Mouse (Mus musculus): Measurements from ENCODE around the gene Krt90. TPM values are rescaled to one million over a fixed set of nuclear protein-coding genes. Genes with fewer than 3 reads are reported as not detected.
"Not testable (repeated sequence)": the region's sequence is repeated elsewhere in the genome, so short reads cannot be mapped to it uniquely, and the experiment has no call there.

Krt90 gene
- polyA plus RNA-seq, 1 experiment from 2014 or later = not detected

DNA sequence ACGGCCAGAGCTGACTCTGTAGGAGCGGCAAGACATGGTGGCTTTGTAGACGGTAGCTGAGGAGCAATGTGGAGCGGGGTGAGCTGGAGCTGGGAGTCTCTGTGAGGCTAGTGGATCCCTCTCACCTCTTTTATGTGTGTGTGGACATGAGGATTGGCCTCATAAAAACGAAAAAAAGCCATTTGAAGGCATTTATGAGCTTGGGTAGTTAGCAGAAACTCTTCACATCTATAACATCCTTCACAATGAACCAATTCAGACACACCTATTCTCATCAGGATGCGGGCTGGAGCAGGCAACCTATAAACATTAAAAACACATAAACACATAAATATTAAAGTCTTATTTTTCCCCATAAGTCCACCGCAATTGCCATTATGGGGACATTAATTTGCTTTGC, 30.0 kb downstream of the Krt90 start, which contains the start of gene Krt84:
Gene Krt84, minus strand, starts transcription at position 101 of the 400 bp plus-strand sequence.
- H3K9me3 ChIP-seq (ENCODE audit: control insufficient read depth, low read length) = no peaks in the 10 kb centered on the region
- no peaks in the 10 kb centered on the region for H3K27me3 ChIP-seq (ENCODE audit: control insufficient read depth, insufficient read depth, low read depth, low read length)
- H3K4me2 ChIP-seq (ENCODE audit: low read depth, low read length) = no peak within 1 kb of the TSS
- no peak within 1 kb of the TSS for H3K27ac ChIP-seq (ENCODE audit: low read length)
- no peak within 1 kb of the TSS for H3K9ac ChIP-seq (ENCODE audit: low read length)
- 77% methylated on average over 7 of the region's 7 CpGs for WGBS
- ATAC-seq (ENCODE audit: low read depth) = no peak
- no peaks in the 10 kb centered on the region for H3K36me3 ChIP-seq (ENCODE audit: control insufficient read depth, insufficient read depth, low read length)
- H3K4me3 ChIP-seq (ENCODE audit: low read length) = no peak within 1 kb of the TSS
- H3K4me1 ChIP-seq (replicated peaks; ENCODE audit: control insufficient read depth, insufficient read depth, low read length) = no peaks in the 10 kb centered on the region

DNA sequence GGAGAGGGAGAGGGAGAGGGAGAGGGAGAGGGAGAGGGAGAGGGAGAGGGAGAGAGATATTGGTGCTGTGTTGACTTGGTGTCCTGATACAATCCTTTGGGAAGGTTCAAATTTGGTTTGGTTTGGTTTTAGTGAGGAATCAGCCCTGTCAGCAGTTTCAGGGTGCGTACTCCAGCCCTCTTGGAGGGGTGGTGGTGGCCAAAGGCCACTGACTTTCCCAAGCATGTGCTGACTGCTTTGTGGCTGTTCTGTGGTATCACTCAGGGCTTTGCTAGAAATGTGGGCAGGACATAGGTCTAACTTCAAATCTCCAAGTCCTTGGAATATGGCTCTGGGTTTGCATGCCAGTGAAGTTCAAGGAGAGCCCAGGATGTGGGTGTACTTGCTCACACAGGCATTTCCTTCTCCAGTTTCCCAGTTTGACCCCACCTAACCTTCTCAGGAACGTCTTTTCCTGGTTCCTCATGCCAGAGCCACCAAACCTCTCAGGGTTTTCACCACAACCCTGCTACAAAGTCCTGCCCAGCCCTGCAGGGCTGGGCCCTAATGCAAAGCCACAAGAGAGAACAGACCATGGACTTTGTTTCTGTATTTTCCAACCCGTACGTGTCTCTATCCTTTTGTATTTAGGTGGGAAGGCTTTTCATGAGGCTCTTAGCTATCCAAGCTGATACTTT, 40.1 kb downstream of the Krt90 start:
- H3K27ac ChIP-seq (ENCODE audit: low read length) = no peak overlapping the region
- no peaks in the 10 kb centered on the region; the same call in 1 of the 2 replicates for H3K27me3 ChIP-seq (ENCODE audit: control insufficient read depth, insufficient read depth, low read depth, low read length)
- 59% methylated on average over 4 of the region's 4 CpGs for WGBS
- no peak for ATAC-seq (ENCODE audit: low read depth)
- no peaks in the 10 kb centered on the region for H3K9me3 ChIP-seq (ENCODE audit: control insufficient read depth, low read length)
- H3K4me2 ChIP-seq (ENCODE audit: low read depth, low read length) = no peak overlapping the region
- no peak overlapping the region for H3K4me3 ChIP-seq (ENCODE audit: low read length)
- no peak overlapping the region for H3K9ac ChIP-seq (ENCODE audit: low read length)
- no peaks in the 10 kb centered on the region for H3K36me3 ChIP-seq (ENCODE audit: control insufficient read depth, insufficient read depth, low read length)
- no peaks in the 10 kb centered on the region for H3K4me1 ChIP-seq (replicated peaks; ENCODE audit: control insufficient read depth, insufficient read depth, low read length)

DNA sequence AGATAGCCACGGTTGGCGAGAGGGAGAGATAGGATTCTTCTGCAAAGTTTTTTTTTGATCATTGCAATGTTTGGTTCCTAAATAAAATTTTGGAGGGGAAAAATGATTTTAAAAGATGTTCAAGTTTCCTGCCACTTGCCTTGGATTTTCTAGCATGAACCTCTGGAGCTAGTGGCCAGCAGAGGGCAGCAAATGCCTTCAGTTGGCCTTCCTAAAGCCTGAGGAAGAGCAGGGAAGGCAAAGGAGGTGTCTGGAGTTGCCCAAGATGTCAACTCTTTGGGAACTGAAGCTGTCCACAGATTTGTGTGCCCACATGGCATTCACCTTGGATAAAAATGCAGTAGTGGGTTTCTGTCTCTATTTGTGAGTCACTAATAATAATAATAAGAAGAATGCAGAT, 43.0 kb downstream of the Krt90 start:
- no peak for ATAC-seq (ENCODE audit: low read depth)
- H3K4me3 ChIP-seq (ENCODE audit: low read length) = no peak overlapping the region
- no peak overlapping the region for H3K27ac ChIP-seq (ENCODE audit: low read length)
- no peaks in the 10 kb centered on the region for H3K4me1 ChIP-seq (replicated peaks; ENCODE audit: control insufficient read depth, insufficient read depth, low read length)
- H3K27me3 ChIP-seq (ENCODE audit: control insufficient read depth, insufficient read depth, low read depth, low read length) = no peaks in the 10 kb centered on the region; the same call in 1 of the 2 replicates
- H3K4me2 ChIP-seq (ENCODE audit: low read depth, low read length) = no peak overlapping the region
- no peaks in the 10 kb centered on the region for H3K36me3 ChIP-seq (ENCODE audit: control insufficient read depth, insufficient read depth, low read length)
- 11% methylated on average over 2 of the region's 2 CpGs for WGBS
- no peaks in the 10 kb centered on the region for H3K9me3 ChIP-seq (ENCODE audit: control insufficient read depth, low read length)
- H3K9ac ChIP-seq (ENCODE audit: low read length) = no peak overlapping the region

DNA sequence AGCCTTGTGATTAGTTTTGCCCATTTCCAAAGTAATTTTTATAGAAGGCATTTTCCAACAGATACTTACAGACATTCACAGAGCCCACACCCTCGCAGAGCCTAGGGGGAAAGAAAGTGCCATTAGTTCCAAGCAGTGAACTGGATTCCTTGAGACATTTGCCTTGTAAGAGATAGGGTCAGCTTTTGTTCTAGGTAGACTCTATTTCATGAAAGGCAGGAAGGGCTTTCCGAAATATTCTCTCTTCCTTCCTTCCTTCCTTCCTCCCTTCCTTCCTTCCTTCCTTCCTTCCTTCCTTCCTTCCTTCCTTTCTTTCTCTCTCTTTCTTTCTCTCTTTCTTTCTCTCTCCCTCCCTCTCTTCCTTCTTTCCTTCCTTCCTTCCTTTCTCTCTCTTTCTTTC, 45.6 kb downstream of the Krt90 start, which contains the start of gene Gm49425:
Gene Gm49425, minus strand, starts transcription at position 101 of the 400 bp plus-strand sequence.
- H3K4me2 ChIP-seq (ENCODE audit: low read depth, low read length); H3K4me3 ChIP-seq (ENCODE audit: low read length); ATAC-seq (ENCODE audit: low read depth); H3K27me3 ChIP-seq (ENCODE audit: control insufficient read depth, insufficient read depth, low read depth, low read length); H3K36me3 ChIP-seq (ENCODE audit: control insufficient read depth, insufficient read depth, low read length); H3K9ac ChIP-seq (ENCODE audit: low read length); H3K4me1 ChIP-seq (replicated peaks; ENCODE audit: control insufficient read depth, insufficient read depth, low read length); H3K9me3 ChIP-seq (ENCODE audit: control insufficient read depth, low read length); H3K27ac ChIP-seq (ENCODE audit: low read length): not testable (repeated sequence)
- WGBS = 76% methylated on average over 2 of the region's 2 CpGs

DNA sequence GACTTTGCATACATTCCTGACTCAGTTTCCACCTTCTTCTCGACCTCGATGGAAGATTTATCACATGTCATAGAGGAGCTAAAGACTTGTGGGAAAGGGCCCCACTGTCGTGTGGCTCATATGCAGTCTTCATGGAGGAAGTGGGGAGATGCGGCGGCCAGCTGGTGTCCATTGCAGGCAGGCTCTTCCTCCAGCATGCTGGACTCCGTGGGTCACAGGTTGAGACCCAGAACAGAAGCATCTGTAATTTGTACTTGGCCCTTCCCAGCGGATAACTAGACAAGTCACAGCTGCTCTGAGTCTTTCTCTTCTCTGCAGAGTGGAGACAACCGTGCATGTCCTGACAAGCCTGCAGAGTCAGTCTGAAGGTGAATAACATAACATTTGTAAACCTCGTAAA, 54.5 kb downstream of the Krt90 start:
- no peak overlapping the region for H3K4me3 ChIP-seq (ENCODE audit: low read length)
- no peak overlapping the region for H3K4me2 ChIP-seq (ENCODE audit: low read depth, low read length)
- H3K27ac ChIP-seq (ENCODE audit: low read length) = no peak overlapping the region
- no peak overlapping the region for H3K9ac ChIP-seq (ENCODE audit: low read length)
- H3K9me3 ChIP-seq (ENCODE audit: control insufficient read depth, low read length) = no peaks in the 10 kb centered on the region
- no peaks in the 10 kb centered on the region for H3K4me1 ChIP-seq (replicated peaks; ENCODE audit: control insufficient read depth, insufficient read depth, low read length)
- H3K36me3 ChIP-seq (ENCODE audit: control insufficient read depth, insufficient read depth, low read length) = no peaks in the 10 kb centered on the region
- ATAC-seq (ENCODE audit: low read depth) = peak; percentile 71
- WGBS = 49% methylated on average over 9 of the region's 9 CpGs
- H3K27me3 ChIP-seq (ENCODE audit: control insufficient read depth, insufficient read depth, low read depth, low read length) = no peaks in the 10 kb centered on the region

DNA sequence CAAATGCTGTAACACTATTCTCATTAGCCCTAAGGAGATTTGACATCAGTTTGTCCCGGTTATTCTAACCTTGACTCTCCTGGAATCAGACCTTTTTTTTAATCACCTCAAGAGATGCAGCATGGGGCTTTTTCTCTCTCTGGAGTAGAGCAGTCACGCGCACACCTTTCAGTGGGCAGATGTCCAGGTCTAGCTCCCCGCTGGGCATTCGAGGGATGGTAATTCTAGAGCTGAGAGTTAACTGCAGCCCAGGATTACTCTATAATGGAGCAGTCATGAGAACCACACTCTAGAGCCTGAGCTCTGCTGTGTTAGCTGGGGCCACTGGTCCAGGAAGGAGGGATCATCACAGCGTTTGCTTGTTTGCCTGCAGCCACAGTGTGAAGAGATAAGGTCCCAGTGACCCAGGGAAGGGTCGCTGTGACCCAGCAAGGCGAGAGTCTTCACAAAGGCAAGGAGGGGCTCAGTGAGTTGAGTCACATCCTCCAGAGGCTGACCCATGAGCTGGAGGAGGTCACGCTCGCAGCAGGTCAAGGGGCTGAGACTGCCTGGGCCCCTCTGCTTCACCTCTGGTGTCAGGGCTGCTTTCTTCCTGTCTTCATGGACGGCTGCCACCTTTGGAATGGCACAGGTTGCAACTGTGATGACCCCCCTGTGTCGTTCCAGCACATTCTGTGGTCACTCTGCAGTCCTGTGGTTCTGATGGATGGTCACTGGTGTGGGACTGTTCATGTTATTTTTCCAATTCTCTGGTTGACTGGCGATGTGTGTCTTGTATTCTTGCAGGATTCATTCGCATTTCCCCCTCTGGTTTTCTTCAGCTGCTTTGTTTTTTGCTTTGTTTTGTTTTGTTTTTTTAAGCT, 55.6 kb downstream of the Krt90 start:
- Histone ChIP-seq H3K4me2 (ENCODE audit: low read depth, low read length) (no peak overlapping the region), H3K36me3 (ENCODE audit: control insufficient read depth, insufficient read depth, low read length) (no peaks in the 10 kb centered on the region), H3K4me3 (ENCODE audit: low read length) (no peak overlapping the region), H3K27ac (ENCODE audit: low read length) (no peak overlapping the region), H3K9ac (ENCODE audit: low read length) (no peak overlapping the region), H3K4me1 (replicated peaks; ENCODE audit: control insufficient read depth, insufficient read depth, low read length) (no peaks in the 10 kb centered on the region), H3K27me3 (ENCODE audit: control insufficient read depth, insufficient read depth, low read depth, low read length) (no peaks in the 10 kb centered on the region), H3K9me3 (ENCODE audit: control insufficient read depth, low read length) (no peaks in the 10 kb centered on the region)
- 42% methylated on average over 14 of the region's 14 CpGs for WGBS
- no peak for ATAC-seq (ENCODE audit: low read depth)

Small RNAs within 50 kb of the gene (microRNA-seq; reads per million reads assigned to microRNA genes)
- gene Gm44393 (not detected), gene Gm44460 (not detected)

Other genes starting within 250 kb of the Krt90 start
- gene Krt80, start 192.8 kb downstream of the Krt90 start, polyA plus RNA-seq (2015; fragmentation: Nextera tagmentation; extraction: Ambion mirVana) = 2.5 and 2.6 TPM in 2 replicates
- gene Krt7, start 151.9 kb downstream of the Krt90 start, polyA plus RNA-seq (2015; fragmentation: Nextera tagmentation; extraction: Ambion mirVana) = 173 and 187 TPM in 2 replicates
- 0.26 and 0.31 TPM in 2 replicates for gene Krt87, start 124.1 kb downstream of the Krt90 start, polyA plus RNA-seq (2015; fragmentation: Nextera tagmentation; extraction: Ambion mirVana)
- gene Krt88, start 115.2 kb downstream of the Krt90 start, polyA plus RNA-seq (2015; fragmentation: Nextera tagmentation; extraction: Ambion mirVana) = not detected in 2 replicates
- not detected in 2 replicates for gene Krt81, start 99.2 kb downstream of the Krt90 start, polyA plus RNA-seq (2015; fragmentation: Nextera tagmentation; extraction: Ambion mirVana)
- not detected in 2 replicates for gene Krt86, start 89.5 kb downstream of the Krt90 start, polyA plus RNA-seq (2015; fragmentation: Nextera tagmentation; extraction: Ambion mirVana)
- not detected in 2 replicates for gene Krt83, start 71.4 kb downstream of the Krt90 start, polyA plus RNA-seq (2015; fragmentation: Nextera tagmentation; extraction: Ambion mirVana)
- gene Gm49425, start 45.7 kb downstream of the Krt90 start, polyA plus RNA-seq (2015; fragmentation: Nextera tagmentation; extraction: Ambion mirVana) = not detected in 2 replicates
- not detected in 2 replicates for gene Krt84, start 30.1 kb downstream of the Krt90 start, polyA plus RNA-seq (2015; fragmentation: Nextera tagmentation; extraction: Ambion mirVana)
- gene Krt82, start 12.3 kb downstream of the Krt90 start, polyA plus RNA-seq (2015; fragmentation: Nextera tagmentation; extraction: Ambion mirVana) = not detected in 2 replicates
- 0.28 and 0.29 TPM in 2 replicates for gene Krt75, start 11.0 kb upstream of the Krt90 start, polyA plus RNA-seq (2015; fragmentation: Nextera tagmentation; extraction: Ambion mirVana)
- gene Gm5414, start 65.2 kb upstream of the Krt90 start, polyA plus RNA-seq (2015; fragmentation: Nextera tagmentation; extraction: Ambion mirVana) = not detected in 2 replicates
- gene Gm5478, start 84.4 kb upstream of the Krt90 start, polyA plus RNA-seq (2015; fragmentation: Nextera tagmentation; extraction: Ambion mirVana) = not detected in 2 replicates
- gene Krt6b, start 117.3 kb upstream of the Krt90 start, polyA plus RNA-seq (2015; fragmentation: Nextera tagmentation; extraction: Ambion mirVana) = not detected in 2 replicates
- 0.67 and 1.3 TPM in 2 replicates for gene Krt6a, start 131.4 kb upstream of the Krt90 start, polyA plus RNA-seq (2015; fragmentation: Nextera tagmentation; extraction: Ambion mirVana)
- 4.4 and 9.4 TPM in 2 replicates for gene Krt5, start 149.9 kb upstream of the Krt90 start, polyA plus RNA-seq (2015; fragmentation: Nextera tagmentation; extraction: Ambion mirVana)
- not detected in 2 replicates for gene Krt71, start 180.2 kb upstream of the Krt90 start, polyA plus RNA-seq (2015; fragmentation: Nextera tagmentation; extraction: Ambion mirVana)
- not detected in 2 replicates for gene Krt72, start 223.5 kb upstream of the Krt90 start, polyA plus RNA-seq (2015; fragmentation: Nextera tagmentation; extraction: Ambion mirVana)
- gene Krt73, start 239.4 kb upstream of the Krt90 start, polyA plus RNA-seq (2015; fragmentation: Nextera tagmentation; extraction: Ambion mirVana) = not detected in 2 replicates